Mouse (Mus musculus) T-helper 17 cell (primary cell): Measurements from ENCODE around the gene Ift43.

Source experiments
- in situ Hi-C, 2 experiments: fragments of 300-600 bp; cut with MboI, MseI; formaldehyde crosslinking; loops; 1 replicate in 1 of 2; 2 replicates in 1 of 2; pipeline ENCODE4 v1.15.1; 2025; ENCODE audit warnings: high pct_unique_total_duplicates in 2 of 2

The Ift43 gene

DNA sequence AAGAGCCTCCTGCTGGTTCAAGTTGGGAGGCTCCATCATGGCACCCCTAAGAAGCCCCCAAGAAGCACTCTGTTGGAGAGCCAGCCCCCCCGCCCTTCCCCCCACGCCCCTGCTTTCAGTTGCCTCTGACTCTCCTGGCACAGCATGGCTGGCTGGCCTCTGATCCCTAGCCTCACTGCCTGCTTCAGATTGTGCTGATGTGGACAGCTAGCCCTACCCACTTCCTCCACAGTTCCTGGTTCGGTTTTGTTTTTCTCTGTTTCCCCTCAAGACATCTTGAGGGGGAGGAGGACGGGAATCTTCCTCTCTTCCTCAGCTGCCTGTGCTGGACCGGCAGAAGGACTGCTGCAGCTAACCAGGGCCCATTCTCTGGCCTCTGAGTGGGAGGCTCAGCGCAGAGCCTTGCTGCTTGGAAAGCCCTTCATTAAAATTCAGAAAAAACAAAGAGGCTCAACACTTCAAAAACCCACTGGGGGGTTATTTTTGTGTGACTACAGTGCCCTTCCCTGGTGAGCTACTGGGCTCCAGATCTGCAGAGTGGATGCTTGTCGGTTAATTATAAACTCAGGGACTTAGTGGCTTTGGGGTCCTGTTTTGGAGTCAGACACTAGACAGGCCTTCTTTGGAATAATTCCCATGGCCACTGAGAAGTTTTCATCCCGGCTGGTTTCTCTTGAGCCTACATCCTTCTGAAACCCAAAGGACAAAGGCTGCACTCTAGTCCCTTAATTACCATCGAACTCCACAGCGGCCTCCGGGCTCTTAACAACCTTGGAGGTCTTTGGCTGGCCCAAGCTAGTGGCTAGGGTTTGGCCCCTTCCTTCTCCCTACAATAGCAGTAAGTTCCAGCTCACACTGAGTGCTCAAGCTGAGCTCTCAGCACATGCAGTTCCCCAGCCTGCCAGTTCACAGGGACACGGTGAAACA lies 80.8 kb downstream of the Ift43 start:
- in situ Hi-C loops = no loop called here

DNA sequence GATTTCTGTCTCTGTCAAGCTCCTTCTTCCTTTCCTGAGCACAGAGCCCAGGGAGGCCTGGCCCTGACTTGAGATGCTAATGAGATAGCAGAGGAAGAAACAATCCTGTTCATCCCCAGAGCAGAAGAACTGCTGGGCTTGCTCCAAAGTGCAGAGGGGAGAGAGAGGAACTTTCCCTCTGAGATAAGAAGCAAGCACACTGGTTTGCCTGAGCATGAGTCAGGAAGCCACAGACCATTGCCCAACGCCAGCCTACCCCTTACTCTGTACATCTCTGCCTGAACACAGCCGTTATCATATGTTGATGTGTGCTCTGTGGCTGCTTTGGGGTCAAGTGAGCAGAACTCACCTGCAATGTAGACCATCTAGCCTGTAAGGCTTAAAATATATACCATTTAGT lies 83.9 kb downstream of the Ift43 start:
- in situ Hi-C loops = no loop called here

DNA sequence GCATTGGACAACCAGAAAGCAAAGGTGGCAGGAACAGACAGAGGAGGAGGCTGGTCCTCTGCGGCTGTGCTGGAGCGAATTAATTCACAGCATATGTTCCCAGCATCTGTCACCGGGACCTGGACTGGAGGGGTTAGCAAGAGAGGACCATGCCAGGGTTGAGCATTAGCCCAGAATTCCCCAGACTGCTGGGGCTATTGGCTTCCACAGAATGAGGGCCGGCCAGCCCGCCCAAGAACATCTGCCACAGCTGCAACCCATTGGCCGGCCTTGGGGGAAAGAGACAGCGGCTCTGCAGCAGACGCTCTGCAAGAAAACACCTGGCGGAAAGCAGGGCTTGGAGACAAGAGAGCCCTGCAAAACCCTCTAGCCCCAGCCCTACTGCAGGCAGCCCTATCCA lies 84.7 kb downstream of the Ift43 start:
- in situ Hi-C loops = no loop called here

DNA sequence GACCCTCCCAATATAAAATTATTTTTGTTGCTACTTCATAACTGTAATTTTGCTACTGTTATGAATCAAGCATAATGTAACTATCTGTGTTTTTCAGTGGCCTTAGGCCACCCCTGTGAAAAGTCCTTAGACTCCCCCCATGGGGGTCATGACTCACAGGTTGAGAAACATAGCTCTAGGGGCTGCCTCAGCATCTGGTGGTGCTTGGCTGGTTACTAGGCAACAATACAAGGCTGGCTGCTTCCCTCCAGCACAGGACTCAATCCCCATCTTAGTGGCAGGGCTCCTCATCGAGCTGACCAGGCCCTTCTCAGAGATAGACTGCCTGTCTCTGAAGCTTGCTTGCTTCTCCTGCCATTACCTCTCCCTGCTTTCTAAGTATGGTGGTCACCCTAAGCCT lies 86.4 kb downstream of the Ift43 start:
- in situ Hi-C loops = no loop called here

DNA sequence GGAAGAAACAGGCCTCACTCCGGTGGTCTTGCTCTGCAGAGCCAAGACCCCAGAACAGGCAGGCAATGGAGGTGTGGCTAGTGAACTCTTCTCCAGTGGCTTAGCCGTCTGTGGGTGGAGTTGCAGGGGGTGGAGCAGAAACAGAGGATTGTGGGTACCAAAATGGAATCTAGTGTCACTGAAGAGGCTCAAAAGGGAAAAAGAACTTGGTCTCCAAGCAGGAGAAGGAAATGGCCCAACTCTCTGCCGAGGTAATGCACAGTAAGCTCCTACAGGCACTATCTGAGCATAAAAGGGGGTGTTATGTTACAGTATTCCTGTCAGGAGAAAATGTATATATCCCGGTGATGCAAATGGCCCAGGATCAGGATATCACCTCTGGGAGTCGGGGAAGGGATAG lies 86.9 kb downstream of the Ift43 start:
- in situ Hi-C loops = no loop called here

DNA sequence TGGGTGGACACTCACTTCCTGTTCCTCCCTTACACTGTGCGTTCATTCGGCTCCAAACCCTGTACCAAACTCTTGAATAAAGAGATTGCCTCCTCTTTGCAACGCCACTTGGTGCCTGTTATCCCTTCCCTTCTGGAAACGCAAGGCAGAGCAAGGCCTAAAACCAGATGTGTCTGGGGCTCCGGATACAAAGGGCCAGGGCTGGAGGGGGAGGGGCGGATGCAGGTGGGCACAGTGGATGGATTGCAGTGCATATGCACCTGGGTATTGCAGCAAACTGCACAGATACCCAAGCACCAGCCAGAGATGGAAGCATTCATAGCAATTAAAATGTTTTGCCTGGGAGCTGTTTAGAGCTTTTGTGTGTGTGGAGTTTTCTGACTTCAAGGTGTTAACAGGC lies 91.0 kb downstream of the Ift43 start:
- in situ Hi-C loops = no loop called here

DNA sequence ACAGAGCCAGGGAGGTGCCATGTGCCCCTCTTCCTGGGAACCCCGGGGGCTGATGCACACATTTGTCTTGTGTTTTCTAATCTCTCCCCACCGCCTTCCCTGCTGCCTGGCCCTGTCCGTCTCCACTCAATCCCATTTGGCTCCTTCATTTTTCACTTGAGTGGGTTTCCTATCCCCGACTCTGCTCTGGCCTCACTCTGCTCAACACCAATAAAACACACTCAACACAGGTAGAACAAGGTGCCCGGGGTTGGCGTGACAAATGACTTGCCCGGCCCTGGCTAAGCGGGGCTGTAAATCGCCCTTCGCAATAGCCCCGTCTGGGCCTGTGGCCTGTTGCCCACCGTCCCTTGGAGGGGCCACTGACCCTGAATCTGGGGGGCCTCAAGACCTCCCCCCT lies 92.0 kb downstream of the Ift43 start:
- in situ Hi-C loops = no loop called here

DNA sequence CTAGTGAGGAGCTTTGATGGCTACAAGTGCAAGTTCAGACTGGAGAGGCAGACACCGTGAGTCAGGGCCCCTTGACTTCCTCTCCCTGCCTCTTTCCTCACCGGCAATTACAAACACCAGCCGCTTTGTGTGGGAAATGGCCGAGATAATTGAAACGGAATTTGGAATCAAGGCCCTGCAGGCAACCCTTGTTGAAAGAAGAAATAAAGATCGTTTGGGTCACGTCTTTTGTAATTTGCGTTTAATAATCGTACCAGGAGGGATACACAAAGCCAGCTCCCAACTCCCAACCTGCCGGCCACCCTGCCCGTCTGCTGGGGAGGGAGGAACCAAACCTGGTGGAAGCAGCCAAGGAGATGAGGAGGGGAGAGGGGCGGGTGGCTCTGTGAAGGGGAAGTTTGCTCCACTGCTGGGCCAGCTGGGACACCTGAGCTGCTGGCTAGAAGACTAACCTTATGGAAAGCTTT lies 93.2 kb downstream of the Ift43 start:
- in situ Hi-C loops = loop anchor here in 1 of 2 experiments (5.0 kb wide), 1 partner anchor 47 kb away; no protein-coding TSS in a partner anchor

DNA sequence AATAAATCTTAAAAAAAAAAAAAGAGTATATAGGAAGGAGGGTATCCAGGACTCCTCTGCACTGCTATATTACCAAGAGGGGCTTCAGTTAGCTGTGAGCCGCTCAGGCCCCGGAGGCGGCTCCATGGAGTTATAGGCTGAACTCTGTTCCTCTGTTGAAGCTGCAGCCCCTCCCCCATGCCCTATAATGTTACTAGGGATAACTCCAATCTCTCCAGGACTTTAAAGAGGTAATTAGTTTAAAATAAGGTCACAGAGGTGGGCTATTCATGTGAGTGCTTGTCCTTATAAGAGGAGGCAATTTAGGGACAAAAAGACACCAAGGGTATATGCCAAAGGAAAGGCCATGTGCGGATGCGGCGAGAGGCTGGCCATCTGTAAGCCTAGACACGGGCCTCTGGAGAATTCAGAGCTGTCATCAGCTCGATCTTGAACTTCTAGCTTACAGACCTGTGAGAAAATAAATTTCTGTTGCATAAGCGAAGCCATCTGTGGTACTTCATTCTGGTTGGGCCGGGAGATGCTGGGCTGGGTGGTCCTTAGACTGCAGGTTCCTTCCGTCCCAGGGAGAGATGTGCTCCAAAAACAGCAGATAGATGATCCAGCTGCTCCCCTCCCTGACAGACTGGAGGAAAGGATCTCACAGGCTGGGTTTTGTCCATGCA lies 94.5 kb downstream of the Ift43 start:
- in situ Hi-C loops = loop anchor here in 1 of 2 experiments (5.0 kb wide), 1 partner anchor 45 kb away; no protein-coding TSS in a partner anchor

DNA sequence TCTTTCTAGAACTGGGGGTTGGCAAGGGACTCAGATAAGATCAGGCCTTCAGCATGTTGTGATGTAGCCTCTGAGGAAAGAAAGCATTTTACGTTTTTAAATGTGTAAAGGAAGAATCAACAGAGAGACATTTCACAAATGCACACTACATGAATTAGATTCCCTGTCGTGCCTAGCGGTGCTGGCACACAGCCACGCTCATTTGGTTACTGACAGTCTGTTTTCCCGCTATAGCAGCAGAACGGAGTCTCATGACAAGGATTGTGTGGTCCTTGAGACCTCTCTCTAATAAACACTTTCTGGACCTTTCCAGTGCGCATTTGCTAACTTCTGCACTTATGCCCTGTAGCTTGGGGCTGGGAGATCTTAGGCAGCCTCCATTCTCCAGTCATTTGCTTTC lies 96.9 kb downstream of the Ift43 start:
- in situ Hi-C loops = loop anchor here in 1 of 2 experiments (5.0 kb wide), 1 partner anchor 43 kb away; no protein-coding TSS in a partner anchor

DNA sequence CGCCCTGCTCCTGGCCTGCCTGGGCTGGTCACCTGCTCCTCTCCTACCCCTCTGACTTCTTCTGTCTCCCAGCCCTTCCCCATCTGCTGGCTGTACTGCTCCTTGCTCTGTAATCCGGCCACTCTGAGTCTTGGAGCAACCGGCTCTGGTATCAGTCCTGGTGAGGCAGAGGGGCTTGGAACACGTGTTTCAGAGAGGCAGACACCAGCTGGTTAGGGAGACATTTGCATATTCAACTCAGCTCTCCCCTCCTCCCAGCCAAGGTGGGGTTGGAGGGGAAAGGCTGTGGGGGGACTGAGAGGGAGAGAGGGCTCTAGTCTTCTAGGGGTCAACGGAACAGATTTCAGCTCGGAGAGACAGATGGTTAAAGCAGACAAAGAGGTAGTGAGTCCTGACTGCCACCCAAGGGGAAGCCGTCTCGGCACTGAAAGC lies 99.0 kb downstream of the Ift43 start:
- in situ Hi-C loops = no loop called here

DNA sequence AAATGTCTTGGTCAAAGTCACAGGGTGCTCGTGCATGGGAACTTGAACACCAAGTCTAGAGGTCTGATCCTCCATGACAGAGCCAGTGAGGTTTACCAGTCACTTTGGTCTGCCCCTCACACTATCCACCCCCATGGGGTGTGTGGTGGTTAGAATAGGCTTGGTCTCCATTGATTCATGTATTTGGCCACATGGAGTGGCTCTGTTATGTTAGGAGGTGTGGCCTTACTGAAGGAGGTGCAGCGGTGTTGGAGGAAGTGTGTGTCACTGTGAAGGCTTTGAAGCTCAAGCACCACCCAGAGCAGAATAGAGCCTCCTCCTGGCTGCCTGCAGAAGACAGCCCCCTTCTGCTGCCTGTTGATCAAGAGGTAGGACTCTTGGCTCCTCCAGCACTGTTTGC lies 99.5 kb downstream of the Ift43 start:
- in situ Hi-C loops = no loop called here

DNA sequence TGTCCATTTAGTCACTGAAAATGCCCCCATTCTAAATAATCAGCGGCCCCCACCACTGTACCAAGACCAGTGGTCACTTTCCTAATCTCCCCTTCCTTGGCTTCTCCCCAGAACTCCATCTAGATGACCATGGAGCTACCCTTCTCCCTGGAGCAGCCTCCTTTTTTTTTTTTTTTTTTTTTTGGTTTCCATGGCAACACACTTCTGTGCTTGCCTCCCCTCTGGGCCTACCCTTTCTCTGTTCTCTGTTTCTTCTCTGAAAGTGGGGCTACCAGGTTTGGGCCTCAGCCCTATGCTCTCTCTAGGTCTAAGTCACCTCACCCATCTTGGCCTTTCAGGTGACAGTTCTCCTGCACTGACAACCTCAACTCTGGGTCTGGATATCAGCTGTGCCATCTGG lies 100.1 kb downstream of the Ift43 start:
- in situ Hi-C loops = no loop called here

DNA sequence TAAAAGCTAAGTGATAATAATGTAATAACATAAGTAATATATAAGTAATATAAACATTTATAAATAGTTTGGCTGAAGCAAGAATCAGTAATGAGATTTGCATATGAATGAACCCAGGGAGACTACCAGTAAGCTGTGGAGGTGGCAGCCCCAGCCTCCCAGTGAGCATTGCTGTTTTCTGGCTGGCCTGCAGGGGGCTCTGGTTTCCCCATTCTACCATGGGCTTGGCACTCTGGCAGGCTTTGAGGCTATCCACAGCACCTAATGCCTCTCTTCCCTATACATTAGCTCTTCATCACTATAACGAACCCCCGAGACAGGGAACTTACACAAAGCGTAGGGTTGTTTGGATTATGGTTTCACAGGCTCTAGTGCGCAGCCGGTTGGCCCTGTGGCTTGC lies 105.8 kb downstream of the Ift43 start:
- in situ Hi-C loops = no loop called here

DNA sequence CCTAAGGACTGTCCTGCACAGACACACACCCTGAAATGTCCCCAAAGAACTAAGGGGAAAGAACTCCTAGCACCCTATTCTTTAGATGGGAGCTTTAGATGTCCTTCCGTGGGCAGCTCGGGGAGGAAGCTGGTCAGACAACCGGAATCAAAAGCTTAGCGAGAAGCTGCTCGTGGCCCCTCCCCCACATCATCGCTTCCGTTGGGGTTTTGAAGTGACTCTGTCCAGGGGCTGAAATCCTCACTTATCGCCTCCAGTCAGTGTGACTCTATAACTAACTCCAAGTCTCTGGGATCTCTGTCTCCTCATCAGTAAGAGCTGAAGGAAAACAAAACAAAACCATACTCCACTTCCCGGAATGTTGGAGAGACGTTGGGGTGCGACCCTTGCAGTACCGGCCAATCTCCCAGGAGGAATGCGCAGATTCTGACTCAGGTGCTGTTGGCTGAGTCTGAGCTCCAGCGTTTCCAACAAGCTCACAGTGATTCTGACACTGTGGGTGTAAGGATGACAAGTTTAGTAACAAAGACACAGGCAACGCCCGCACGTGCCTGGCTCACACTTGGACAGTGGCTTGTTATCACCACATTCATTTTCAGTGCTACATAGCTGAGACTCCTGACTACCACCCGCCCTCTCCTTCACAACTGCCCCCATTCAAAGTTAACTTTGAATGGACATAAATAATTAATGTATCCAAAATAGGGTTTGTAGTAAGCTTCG lies 107.4 kb downstream of the Ift43 start:
- in situ Hi-C loops = no loop called here

DNA sequence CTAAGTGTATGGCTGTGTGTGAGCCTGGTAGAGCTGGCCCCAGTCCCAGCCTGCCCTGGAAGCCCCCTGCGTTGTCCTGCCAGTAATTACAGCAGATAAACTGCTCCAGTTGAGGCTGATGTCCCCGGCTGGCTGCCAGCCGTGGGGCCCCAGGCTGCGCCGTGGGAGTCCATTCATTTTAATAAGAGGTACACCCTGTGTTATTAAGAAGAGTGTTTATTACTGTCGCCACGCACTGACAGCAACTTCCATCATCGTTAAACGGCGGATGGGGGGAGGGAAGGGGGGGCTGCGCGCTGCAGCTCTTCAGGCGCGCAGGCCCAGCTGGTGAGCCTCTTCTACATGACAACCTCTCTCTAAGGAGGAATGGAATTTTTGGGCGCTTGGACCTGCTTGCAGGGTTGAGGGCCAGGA lies 109.7 kb downstream of the Ift43 start:
- in situ Hi-C loops = no loop called here

DNA sequence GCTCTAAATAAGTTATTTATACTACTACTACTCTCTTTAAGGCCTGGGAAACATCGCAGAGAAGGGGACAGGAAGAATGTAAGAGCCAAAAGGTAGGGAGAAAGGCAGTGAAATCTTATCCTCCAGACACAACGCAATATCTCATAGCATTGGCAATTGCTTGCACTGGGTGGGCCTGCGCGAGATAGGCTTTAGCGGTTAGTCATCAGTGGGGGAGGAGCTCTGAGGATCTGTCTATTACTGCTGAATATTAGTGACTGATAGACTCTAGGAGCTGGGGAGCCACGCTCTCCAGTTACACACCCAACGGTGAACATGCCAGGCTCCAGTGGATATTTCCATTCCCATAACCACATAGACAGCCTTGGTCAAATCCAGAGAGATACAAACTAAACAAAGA lies 114.6 kb downstream of the Ift43 start:
- in situ Hi-C loops = no loop called here

DNA sequence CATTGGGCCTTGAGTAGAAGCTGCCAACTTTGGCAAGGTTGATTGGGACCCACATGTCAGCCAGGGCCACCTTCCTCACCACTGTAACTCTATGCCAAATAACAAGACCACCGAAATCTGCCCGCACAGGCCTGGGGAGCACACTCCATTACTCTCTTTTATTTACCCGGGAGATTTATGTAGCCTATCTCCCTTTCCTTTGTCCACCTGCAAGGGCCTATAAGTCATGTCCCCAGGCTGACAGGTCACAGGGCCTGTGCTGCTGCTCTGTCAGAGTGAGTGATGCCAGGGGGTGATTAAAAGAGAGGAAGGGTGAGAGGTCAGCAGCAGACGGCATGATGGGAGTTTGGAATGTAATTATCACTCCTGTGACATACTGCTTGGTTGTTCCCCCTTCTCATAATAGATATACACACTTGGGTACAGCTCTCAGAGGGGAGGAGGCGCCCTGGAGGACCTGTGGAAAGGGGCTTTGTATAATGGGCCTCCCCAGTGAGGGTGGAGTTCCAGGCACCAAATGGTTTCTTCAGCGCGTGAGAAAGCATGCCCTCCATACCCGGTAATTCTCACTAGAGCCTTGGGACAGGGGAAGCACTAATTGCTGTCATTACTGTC lies 121.2 kb downstream of the Ift43 start:
- in situ Hi-C loops = no loop called here

DNA sequence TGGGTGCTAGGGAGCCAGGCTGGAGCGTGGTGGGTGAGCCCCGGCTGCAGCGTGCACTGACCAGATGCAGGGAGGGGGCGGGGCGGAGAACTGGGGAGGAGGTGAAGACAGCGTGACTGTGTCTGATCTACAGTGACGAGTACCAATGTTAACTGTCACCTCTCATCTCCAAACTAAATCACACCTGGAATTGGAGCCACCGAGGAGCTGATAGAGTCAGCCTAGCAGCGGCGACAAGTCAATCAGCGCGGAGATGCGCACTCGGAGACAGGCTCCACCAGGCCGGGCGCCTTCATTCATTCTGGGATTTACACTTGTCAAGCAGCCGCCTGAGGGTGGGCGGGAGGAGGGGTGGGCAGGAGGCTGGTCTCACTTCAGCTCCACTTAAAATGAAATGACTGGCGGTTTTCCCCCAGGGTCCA lies 128.8 kb downstream of the Ift43 start:
- in situ Hi-C loops = no loop called here
